Mouse (Mus musculus): ENCODE data around the gene Snrk.

Snrk gene

GRCm38 (mm10) chr9:122109553-122110225 lies 7.4 kb upstream of the Snrk start:
- no peak for DNase-seq

- DNase-seq, result no peak
Observed at GRCm38 (mm10) chr9:122110508-122110907, 6.6 kb upstream of the Snrk start.

- DNase-seq, result no peak
Observed at GRCm38 (mm10) chr9:122110921-122111320, 6.1 kb upstream of the Snrk start.

GRCm38 (mm10) chr9:122115552-122115951 lies 1.5 kb upstream of the Snrk start:
- DNase-seq, result no peak

- DNase-seq, result no peak
Observed at GRCm38 (mm10) chr9:122116359-122116758, 707 bp upstream of the Snrk start.

GRCm38 (mm10) chr9:122117692-122118529 lies 845 bp downstream of the Snrk start:
- DNase-seq, result peak; percentile 51

GRCm38 (mm10) chr9:122120089-122120488 lies 3.0 kb downstream of the Snrk start:
- peak; percentile 39 to 46 for DNase-seq

GRCm38 (mm10) chr9:122122113-122122512 lies 5.0 kb downstream of the Snrk start:
- DNase-seq, result no peak

GRCm38 (mm10) chr9:122123181-122123580 lies 6.1 kb downstream of the Snrk start:
- no peak for DNase-seq

GRCm38 (mm10) chr9:122125723-122126290 lies 8.7 kb downstream of the Snrk start:
- DNase-seq, result no peak

GRCm38 (mm10) chr9:122126790-122127189 lies 9.7 kb downstream of the Snrk start:
- no peak for DNase-seq

GRCm38 (mm10) chr9:122127271-122127785 lies 10.3 kb downstream of the Snrk start:
- DNase-seq, result no peak

- DNase-seq, result peak; percentile 51
Observed at GRCm38 (mm10) chr9:122128686-122129085, 11.6 kb downstream of the Snrk start.

GRCm38 (mm10) chr9:122130666-122131065 lies 13.6 kb downstream of the Snrk start:
- DNase-seq, result no peak

GRCm38 (mm10) chr9:122132145-122132544 lies 15.1 kb downstream of the Snrk start:
- no peak for DNase-seq

GRCm38 (mm10) chr9:122135095-122135884 lies 18.2 kb downstream of the Snrk start:
- DNase-seq, result no peak

GRCm38 (mm10) chr9:122135885-122136170 lies 18.8 kb downstream of the Snrk start:
- no peak for DNase-seq

GRCm38 (mm10) chr9:122137960-122138359 lies 20.9 kb downstream of the Snrk start:
- no peak for DNase-seq

- no peak for DNase-seq
Observed at GRCm38 (mm10) chr9:122138371-122139029, 21.4 kb downstream of the Snrk start.

GRCm38 (mm10) chr9:122139236-122139635 lies 22.2 kb downstream of the Snrk start:
- no peak for DNase-seq

GRCm38 (mm10) chr9:122143219-122143618 lies 26.2 kb downstream of the Snrk start:
- no peak for DNase-seq

GRCm38 (mm10) chr9:122144776-122145175 lies 27.7 kb downstream of the Snrk start:
- peak in 1 of 2 experiments; percentile 15 for DNase-seq

Data from B cell, adult 2 months (primary cell).